Mouse (Mus musculus): ENCODE results near the gene Btbd19.

DNA sequence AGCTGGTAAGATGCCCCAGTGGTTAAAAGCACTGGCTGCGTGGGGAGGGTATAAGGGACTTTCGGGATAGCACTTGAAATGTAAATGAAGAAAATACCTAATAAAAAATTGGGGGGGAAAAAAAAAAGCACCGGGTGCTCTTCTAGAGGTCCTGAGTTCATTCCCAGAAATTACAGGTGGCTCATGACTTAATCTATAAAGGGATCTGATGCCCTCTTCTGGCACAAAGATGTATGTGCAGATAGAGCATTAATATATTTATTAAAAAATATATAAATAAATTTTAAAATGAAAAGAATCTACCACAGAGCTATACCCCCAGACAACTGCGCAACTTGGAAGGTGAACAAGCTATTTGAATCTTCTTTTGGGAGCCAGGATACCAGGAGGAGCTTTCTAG, 15.1 kb upstream of the Btbd19 start:
- TF ChIP-seq CTCF (IDR thresholded peaks at IDR 0.05; ENCODE audit: control insufficient read depth, insufficient read depth, insufficient read length) = no peak
- no peak for TF ChIP-seq FOSL1 (IDR thresholded peaks at IDR 0.05; ENCODE audit: insufficient read depth, low read length, poor library complexity, severe bottlenecking)
- no peak for TF ChIP-seq CEBPB (IDR thresholded peaks at IDR 0.05; ENCODE audit: low read depth)

Measured in C2C12 (cell line).